Mouse (Mus musculus) brain, adult 10 weeks (tissue): Measurements from ENCODE around the gene Nos1. TPM values are rescaled to one million over a fixed set of nuclear protein-coding genes. Genes with fewer than 3 reads are reported as not detected.

Experiments used
- polyA plus RNA-seq: library from polyadenylated mRNA; stranded (reverse); fragments of 350-450 nt; fragmentation: Illumina TruSeq; extraction: RNeasy Lipid Tissue Mini Kit (QIAGEN cat#74804); gene quantifications from one replicate; pipeline ENCODE4 v1.2.3, GENCODE M21; 2015; ENCODE audit warnings: low read depth, low replicate concordance

Gene Nos1
- polyA plus RNA-seq: 12.7 TPM

DNA sequence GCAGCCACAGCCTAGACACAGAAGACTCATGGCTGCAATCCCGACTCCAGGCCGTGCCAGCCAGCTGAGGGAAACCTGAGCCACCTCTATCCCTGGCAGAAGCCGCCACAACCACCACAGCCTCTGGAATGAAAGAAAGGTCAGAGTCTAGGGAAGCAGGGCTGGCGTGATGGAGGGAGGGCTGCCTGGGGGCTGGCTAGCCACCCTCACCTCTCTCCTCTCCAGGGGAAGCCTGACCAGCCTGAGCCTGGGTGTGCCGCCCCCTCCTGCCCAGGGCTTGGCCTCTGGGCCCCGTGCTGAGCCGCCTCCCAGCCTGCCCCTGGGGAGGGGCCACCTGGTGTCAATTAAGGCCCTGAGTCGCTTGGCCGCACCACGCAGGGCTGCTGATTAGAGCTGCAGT, at the start of gene Nos1:
TSS of gene Nos1 (plus strand) at position 352 of the 400 bp plus-strand sequence.

DNA sequence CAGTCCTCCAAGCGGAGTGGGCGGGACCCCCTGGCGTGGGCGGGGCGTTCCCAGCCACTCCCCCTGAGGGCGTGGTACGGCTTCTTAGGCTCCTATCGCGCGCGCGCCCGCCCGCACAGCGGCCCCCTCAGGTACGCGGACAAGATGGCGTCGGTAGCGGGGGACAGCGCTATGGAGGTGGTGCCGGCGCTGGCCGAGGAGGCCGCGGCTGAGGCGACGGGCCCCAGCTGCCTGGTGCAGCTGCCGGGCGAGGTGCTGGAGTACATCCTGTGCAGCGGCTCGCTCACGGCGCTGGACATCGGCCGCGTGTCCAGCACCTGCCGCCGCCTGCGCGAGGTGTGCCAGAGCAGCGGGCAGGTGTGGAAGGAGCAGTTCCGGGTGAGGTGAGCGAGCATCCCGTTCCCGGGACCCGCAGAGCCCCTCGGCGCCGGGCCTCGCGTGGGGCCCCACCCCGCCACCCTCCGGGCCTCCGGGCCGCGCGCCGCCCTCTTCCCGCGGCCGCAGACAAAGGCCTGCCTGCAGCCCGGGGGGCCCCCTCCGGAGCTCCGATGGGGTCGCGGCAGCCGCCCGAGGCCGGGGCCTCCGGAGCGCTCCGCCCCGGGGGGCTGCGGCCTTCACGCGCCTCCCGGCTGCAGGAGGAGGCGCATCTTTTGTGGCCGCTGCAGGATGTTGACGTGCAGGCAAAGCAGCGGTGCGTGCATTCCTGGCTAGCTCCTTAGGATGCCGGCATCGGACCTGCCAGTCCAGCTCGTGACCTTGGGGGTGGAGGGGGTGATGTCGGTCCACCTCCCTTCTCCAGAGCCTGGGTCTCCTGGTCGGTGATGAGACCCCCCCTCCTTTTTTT, 196.0 kb downstream of the Nos1 start, which contains the start of gene Fbxo21:
TSS of gene Fbxo21 (plus strand) at position 74 of the 844 bp plus-strand sequence.

Other genes with a start within 250 kb of the Nos1 start
- gene Fbxo21, start 195.7 kb downstream of the Nos1 start, polyA plus RNA-seq: 68.4 TPM
- 104 TPM for gene Tesc, start 246.7 kb downstream of the Nos1 start, polyA plus RNA-seq